ENCODE assay signal across 20 mouse cellular contexts in genomic region chr17:60249923-60250322, GRCm38 (mm10).
"Had no signal": no experiment of that assay in that cellular context is flagged by ENCODE, and none has a peak within 500 bp of the region (broad histone marks: within the 10 kb centered on the region; RNA-seq: fewer than 3 reads in every experiment).

No protein-coding gene starts in this region.

- DNase-seq: liver, postnatal 0 days; lung, adult 2 months; lung, postnatal 14 days; lung, postnatal 36 days; midbrain, embryonic 14.5 days; retina, postnatal 1 day; right cerebral cortex, adult 18-20 months; right cerebral cortex, postnatal 25 days; right cerebral cortex, postnatal 4 days; spleen, adult 18-20 months; thymus, adult 18-20 months; thymus, postnatal 14 days; thymus, postnatal 4 days had no signal

- H3K36me3 ChIP-seq: lung, embryonic 15.5 days; midbrain, embryonic 12.5 days; neural tube, embryonic 13.5 days; neural tube, embryonic 15.5 days had no signal

- H3K4me3 ChIP-seq: lung, embryonic 15.5 days; megakaryocyte, embryonic 14.5 days; midbrain, embryonic 12.5 days; myocyte; neural tube, embryonic 13.5 days; neural tube, embryonic 15.5 days had no signal

- H3K9me3 ChIP-seq: lung, embryonic 15.5 days; midbrain, embryonic 12.5 days; neural tube, embryonic 13.5 days; neural tube, embryonic 15.5 days had no signal

- H3K27ac ChIP-seq: lung, embryonic 15.5 days; macrophage; midbrain, embryonic 12.5 days; neural tube, embryonic 13.5 days; neural tube, embryonic 15.5 days had no signal

- H3K4me1 ChIP-seq: lung, embryonic 15.5 days; megakaryocyte, embryonic 14.5 days; midbrain, embryonic 12.5 days; neural tube, embryonic 13.5 days; neural tube, embryonic 15.5 days had no signal

- H3K27me3 ChIP-seq: lung, embryonic 15.5 days; megakaryocyte, embryonic 14.5 days; midbrain, embryonic 12.5 days; neural tube, embryonic 13.5 days; neural tube, embryonic 15.5 days had no signal
